Mouse (Mus musculus): ENCODE results near the gene Hirip3.
A peak's percentile ranks its signal among the peaks of the same experiment; 100 is the strongest.
"Not testable (repeated sequence)": the region's sequence is repeated elsewhere in the genome, so short reads cannot be mapped to it uniquely, and the experiment has no call there.

The Hirip3 gene

DNA sequence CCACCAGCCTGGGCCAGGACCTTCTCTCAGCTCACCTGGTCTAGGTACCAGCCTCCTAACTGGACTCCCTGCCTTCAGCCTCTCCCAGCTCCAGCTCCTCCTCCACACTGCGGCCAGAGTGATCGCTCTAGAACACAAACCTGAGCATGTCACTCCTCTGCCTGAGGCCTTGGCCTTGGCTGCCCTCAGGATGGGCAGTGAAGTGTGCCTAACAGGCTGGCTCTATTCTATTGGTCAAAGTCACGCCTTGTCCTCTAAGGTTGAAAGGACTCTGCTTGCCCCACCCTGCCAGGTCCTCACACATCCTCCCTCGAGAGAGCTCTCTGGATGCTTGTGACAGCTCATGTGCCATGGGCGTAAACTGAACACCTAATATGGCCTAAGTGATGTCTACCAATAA lies 8.3 kb upstream of the Hirip3 start:
- no peak for DNase-seq (ENCODE audit: low spot score in 2 of 2)

DNA sequence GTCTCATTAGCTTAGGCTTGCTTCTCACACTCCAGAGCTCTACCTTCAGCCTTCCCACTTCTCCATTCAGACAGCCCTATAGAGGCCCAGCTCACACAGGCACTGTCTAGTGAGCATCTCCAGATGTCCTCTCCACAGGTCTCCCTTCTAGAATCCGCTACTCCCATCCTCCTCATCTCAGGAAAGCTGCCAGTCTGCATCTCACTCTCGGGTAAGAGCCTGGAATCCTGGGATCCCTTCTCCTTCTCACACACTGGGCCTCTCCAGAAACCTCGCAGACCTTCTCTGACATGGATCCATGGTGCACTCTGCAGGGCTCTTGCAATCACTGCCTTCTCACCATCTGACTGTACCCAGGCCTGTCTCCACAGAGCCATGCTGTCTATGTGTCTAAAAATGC lies 6.1 kb upstream of the Hirip3 start:
- no peak for DNase-seq (ENCODE audit: low spot score in 2 of 2)

DNA sequence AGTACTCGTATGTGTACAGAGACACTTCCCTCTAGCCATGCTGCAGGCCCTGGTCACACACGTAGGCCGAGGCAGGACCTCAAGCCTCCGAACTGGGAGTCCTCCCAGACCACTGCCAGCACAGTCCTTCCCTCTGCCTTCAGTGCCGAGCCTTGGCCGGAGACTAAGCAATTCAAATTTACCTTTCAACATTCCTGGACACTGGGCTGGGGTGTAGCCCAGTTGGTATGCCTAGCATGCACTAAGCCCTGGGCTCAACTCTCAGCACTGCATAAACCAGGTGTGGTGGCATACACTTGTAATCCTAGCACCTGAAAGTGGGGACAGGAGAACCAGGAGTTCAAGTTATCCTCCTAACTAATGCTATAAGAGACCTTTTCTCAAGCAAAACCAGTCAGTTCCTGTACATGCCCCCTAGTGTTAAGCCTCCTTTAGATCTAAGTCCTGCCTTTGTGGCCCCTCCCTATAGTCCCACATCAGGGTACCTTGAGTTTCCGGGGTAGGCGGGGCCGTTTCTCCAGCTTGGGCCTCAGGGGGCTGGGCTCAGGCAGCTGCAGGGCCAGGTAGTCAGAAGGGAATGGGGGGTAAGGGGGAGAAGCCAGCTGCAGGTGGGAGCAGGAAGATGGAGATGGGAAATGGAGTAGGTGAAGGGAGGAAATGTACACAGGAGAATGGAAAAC lies 4.9 kb upstream of the Hirip3 start:
- DNase-seq (ENCODE audit: low spot score in 2 of 2): no peak

DNA sequence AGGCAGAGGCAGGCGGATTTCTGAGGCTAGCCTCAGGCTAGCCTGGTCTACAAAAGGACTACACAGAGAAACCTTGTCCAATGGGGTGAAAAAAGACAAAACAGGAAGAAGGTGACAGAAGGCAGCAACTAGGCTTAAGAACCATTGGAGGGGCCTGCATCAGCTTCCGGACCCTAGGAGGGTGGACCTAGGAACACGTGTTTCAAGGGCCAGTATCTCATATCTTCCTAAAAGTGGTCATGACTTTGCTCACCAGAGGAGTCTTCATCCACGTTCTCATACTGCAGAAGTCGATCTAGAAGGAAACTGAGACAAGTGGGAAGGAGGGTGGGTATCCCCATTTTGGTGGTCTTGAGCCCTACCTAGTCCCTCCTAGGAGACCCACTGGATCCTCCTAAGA lies 785 bp upstream of the Hirip3 start:
- DNase-seq (ENCODE audit: low spot score in 2 of 2): no peak

DNA sequence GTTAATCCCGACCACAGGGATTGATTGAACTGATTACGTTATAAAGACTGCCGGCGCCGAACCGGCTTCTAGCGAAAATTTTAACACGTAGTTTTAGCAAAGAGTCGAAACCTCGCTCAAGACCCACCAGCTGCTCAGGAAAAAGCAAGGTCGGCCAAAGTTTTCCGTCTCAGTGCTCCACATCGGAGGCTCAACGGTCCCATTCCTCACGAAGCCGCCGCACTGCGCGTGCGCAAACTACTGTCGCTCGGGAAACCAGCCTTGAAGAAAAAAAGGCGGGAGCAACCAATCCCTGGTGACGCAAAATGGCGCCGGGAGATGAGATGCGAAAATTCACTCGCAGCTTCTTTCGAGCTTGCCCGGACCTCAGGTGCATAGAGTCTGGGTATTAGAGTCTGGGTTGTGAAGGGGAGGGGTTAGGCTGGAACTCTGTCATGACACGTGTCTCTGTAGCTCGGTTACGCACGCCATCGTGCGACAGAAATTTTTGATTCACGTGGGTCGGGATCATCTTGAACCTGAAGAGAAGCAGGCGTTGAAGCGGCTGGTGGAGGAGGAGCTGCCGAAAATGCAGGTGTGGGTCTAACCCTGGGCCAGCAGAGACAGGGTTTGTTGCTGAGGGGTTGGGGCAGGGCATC lies 494 bp downstream of the Hirip3 start, which contains the start of gene Ino80e:
TSS of gene Ino80e (minus strand) at position 231 of the 638 bp plus-strand sequence.
- peak; percentile 92 to 94 for DNase-seq (ENCODE audit: low spot score in 2 of 2)

DNA sequence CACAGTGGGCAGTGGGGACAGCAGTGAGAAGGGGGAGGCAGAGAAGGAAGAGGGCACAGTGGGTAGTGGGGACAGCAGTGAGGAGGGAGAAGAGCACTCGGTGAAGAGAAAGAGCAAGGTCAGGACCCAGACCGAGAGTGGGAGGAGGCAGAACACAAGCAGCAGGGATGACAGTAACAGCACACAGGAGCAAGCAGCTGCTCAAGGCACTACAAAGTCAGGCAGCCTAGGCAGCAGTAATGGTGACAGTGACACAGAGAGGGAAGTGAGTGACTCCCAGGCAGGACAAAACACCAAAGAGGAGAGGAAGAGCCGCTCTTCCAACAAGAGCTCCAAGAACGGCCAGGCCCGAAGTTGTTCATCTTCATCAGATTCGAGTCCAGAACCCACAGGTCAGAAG lies 2.0 kb downstream of the Hirip3 start:
- DNase-seq (ENCODE audit: low spot score in 2 of 2): no peak

DNA sequence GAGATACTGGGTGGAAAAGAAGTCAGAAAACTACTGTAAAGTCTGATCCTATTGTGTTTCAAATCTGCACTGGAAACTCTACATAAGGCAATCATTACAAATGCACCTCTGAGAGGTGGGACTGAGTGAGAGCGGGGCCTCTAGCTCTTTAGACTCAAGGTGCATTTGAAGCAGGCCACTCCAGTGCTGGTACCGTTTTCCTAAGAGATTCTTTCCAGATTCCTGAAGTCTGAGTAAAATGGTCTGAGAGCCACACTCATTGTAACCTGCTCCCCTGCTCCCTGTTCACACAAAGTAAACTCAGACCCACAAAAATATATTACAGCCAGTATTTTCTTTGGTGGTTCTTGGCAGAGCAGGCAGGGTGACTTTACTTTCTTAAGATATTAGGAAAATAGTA lies 5.8 kb downstream of the Hirip3 start:
- no peak for DNase-seq (ENCODE audit: low spot score in 2 of 2)

DNA sequence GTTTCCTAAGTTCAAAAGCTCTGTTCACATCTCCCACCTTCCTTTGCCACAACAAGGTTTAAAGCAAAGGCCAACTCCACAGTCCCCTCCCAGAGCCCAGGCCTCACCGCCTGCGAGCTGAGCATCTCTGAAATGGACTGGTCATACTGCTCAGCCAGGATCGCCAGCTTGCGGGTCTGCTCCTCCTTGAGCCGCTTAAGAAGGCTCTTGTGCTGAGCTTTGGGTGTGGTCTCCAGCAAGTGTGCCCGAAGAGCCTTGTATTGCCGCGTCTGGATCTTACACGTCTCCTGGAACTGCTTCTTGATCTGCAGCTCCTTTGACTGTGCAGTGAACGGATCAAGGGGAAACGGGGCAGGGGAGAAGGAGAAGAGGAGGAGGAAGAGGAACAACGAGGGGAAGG lies 6.2 kb downstream of the Hirip3 start:
- DNase-seq (ENCODE audit: low spot score in 2 of 2): no peak

DNA sequence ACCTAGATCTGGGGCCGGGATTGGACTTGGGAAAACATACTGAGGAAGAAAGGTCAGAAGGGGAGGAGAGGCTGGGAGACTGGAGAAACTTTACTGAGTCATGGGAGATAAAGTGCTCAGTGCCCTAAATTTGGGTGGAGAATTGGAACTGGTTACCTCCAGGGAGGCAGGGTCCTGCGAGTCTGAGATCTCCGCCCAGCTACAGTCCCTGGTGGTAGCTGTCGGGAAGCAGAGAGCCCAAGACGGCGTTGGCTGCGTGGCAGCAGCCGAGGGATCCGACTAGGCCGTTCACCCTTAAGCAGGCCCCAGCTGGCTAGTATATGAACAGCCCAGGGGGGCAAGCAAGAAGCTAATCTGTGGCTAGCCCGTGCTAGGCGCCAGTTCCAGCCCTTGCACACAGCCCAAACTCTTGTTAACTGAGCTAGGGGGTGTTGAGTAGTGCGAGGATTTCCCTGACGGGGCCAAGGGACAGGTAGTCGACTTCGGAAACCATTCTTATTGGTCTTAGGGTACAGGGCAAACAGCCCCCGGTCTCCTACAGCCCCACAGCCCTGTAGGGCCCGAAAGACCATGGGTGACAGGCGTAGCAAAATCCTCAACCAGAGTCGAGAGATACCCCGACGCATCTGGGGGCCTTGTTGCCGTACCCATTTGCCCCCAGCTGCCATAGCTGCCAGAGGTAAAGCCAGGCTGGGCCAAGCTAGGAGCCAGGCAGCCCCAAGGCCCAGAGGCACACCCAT lies 8.2 kb downstream of the Hirip3 start:
- DNase-seq (ENCODE audit: low spot score in 2 of 2): no peak

DNA sequence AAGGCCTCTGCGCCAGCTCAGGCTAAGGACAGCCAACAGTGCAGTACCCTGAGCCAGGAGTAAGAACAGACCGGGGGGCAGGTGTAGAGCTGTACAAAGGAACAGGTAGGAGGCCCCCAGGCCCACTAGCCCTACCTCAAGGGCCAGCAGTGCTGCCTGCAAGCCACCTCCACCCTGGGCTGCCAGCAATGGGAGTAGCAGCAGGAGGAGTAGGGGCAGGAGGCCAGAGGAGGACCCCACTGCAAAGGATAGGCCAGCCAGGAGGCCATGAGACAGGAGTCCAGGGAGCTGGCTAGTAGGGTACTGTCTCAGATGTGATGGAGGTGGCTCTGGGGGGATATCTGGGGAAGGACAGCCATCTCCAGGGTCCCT lies 8.7 kb downstream of the Hirip3 start:
- no peak for DNase-seq (ENCODE audit: low spot score in 2 of 2)

DNA sequence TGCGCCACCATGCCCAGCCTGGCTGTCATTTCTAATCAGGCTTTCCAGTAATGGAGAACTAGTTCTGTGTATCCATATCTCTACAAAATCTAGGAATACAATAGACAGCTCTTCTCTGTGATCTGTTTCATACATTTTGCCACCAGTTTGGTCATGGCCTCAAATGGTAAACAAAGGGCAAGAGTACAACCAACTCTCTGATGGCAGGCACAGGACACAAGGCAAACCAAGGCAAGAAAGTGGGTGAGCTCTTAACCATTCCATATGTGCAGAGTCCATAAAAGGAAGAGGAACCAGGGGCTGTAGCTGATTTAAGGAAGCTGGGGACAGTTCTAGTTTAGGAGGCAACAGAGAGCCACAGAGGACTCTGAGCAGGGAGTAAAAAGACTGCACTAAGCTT lies 15.5 kb downstream of the Hirip3 start:
- no peak for DNase-seq (ENCODE audit: low spot score in 2 of 2)

DNA sequence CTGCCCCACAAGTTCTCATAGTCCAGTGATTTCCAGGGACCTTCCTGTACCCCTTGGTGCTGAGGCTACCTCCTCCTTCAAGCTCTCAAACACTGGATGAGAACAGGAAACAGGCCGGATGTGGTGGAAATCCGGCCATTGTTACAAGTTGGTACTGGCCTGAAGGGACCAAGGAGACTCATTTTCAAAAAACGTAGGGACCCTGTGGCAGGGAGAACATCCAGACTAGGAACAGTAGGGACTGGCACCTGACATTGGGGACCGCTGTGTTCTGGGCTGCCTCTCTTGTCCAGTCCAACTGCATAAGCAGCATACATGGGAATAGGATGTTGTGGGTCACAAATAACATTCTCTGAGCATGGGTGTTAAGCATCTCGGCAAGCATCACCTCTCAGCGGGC lies 19.3 kb downstream of the Hirip3 start:
- no peak for DNase-seq (ENCODE audit: low spot score in 2 of 2)

DNA sequence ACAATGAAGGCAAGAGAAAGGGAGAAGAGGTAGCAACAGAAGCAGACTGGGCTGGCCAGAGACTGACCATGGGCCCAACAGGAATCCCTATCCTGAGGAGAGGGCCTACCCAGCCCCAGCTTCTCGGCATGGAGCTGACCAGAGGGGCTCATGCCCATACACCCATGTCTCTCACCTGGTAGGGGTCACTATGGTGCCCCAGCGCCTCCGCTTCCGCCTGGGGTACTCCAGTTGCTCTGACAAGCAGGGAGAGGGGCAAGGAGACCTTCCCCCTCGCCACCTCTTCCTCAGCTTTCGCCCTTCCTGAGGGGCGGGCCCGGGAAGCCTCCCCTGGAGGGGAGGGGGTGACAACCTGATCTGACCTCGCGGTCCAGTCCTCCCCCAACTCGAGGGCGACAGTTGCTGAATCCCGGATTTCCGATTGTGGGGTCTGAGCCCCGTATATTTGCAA lies 22.0 kb downstream of the Hirip3 start:
- no peak for DNase-seq (ENCODE audit: low spot score in 2 of 2)

DNA sequence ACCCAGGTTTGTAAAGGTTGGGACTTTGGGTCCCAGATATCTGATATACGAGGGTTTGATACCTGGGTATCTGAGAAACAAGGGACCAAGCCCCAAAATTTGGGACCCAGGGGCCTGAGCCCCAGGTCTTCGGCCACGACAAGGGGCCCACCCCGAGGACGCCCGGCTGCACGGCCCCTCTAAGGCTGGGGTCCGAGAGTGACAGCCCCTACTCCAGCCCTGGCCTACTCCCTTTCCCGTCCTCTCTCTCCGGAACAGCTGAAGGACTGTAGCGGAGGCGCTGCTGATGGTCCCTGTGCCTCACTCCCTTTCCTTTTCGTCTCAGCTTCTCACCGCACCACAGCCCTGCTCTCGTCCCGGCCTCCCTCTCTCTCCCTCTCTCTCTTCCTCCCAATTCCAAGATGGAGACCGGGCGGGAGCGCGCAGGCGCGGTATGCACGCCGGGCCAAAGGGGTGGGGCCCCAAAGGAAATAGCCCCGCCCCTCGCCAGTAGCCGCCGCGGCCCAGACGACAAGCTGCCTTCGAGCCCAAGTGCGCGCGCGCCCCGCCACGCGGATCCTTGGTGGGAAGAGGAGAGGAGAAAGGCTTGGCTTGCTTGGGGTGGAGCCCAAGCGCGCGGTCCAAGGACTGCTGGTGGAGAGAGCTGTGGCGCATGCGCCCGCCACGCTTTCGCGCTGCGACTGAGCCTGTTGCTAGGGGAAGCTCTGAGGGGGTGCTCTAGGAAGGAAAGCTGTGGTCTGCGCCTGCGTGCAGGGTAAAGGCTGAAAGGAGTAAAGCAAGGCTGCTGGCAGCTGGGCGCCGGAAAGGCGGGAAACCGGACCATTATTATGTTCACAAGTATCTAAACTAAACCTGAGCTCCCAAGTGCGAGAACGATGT lies 22.8 kb downstream of the Hirip3 start, which contains the start of gene Taok2:
TSS of gene Taok2 (minus strand) at position 418 of the 879 bp plus-strand sequence.
- DNase-seq (ENCODE audit: low spot score in 2 of 2): peak; percentile 91 to 98

DNA sequence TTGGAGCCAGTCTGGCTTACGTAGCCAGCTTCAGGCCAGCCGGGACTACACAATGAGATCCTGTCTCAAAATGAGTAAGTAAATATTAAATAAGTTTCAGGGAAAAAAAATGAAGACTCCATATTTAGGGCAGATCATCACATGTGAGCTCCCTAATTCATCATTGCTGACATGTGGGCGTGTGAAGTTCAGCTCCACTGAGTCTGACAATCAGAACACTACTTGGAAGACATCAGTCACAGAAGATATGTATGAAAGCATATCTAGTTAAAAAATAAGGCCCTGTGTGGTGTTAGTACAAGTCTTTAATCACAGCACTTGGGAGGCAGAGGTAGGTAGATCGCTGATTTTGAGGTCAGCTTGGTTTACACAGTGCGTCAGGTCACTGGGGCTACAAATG lies 25.5 kb downstream of the Hirip3 start:
- no peak for DNase-seq (ENCODE audit: low spot score in 2 of 2)

DNA sequence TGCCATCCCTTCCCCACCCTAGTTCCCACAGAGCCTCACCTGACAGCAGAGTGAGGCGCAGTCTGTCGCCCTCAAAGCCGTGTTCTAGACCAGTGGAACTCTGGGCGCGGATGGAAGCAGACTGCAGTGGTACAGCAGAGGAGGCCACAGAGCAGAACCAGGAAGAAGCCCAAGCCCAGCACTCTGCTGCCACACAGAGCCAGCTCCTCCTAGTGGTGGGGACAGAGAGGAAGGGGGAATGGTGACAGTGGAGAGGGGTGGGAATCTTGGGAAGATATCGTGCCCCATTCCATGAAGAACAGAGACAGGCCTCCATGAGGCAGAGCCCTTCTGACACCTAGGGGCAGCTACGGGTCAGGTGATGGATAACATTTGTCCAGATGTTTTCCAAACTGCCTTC lies 27.1 kb downstream of the Hirip3 start:
- DNase-seq (ENCODE audit: low spot score in 2 of 2): no peak

DNA sequence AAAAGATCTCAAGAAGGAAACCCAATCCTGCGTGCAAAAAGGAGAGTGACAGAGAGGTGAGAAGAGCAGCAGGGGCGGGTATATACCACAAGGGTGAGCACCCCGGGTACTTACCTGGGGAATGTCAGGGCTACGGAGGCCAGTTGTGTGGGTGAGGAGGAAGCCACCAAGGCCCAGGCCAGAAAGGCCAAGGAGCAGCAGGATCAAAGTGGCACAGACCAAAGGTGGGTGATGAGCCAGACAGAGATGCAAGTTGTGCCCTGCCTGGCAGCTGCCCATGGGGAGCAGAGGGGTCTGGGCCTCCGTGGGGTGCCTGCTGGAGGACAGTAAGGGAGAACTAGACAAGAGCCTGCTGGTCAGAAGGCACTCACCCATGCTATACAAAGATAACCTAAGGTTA lies 35.1 kb downstream of the Hirip3 start:
- no peak for DNase-seq (ENCODE audit: low spot score in 2 of 2)

DNA sequence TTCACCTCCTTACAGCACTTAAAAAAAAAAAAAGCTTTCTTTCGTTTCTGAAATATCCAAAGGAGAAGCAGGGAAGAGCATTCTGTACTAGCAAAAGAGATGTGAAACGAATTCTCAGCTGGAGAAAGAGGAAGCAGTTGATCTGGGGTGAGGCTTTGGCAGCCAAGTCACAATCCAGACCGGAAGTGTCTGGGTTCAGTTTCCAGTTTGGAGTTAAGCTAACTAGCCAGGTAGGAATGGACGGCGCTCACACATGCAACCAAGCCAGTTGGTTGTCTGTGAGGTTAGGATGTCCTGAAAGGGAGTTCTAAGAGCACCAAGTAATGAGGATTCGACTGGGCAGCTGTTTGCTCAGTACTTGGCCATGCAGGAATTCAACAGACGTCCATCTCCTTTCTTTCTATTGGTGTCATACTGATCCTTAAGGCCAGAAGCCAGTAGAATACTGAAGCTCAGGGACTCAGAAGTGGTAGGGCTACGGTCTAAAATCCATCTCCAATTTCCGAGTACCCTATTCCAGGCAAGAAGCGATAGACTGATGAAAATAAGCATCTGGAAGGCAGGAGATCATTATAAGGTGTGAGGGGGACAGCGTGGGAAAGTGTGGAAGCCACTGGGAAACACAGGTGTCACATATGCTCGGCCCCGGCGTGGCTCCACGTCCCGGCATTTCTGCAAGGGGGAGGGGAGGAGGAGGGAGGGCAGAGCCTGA lies 35.8 kb downstream of the Hirip3 start:
- no peak for DNase-seq (ENCODE audit: low spot score in 2 of 2)

DNA sequence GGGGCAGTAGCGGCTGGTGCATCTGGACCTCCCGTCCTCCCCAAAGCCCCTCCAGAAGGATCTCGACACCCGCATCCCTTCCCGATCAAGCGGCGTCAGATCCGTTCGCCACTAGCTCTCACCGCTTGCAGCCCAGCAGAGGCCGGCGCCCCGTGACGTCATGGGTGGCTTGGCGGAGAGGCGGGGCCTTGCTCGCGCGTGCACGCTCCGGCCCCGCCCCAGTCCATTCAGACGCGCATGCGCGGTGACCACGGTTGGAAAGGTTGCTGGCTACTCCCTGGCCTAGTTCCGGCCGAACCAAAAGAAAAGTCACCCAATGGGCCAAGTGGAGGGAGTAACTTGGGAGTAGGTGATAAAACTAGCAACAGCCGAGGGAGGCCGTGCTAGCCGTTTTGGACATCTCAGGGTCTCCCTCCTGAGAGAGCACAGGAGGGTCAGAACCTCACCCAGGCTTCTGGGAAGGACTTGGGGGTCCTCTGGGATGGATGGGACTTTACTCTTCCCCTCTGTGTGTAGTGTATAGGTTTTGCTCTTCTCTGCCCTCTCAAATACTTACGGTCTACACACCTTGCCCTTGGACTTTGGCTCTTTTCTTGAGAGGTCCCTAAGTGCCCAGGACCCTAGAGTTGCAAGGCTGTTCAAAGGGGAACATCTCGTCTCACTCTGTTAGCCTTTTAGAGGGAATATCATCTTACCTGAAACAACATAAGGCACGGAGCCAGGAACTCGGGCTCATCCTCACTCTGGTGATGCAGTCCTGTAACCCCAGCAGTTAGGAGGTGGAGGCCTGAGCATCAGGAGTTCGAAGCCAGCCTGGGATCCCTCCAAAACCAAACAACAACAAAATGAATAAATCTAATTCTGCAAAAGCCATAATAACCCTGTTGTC lies 36.6 kb downstream of the Hirip3 start:
- peak; percentile 91 for DNase-seq (ENCODE audit: low spot score in 2 of 2)

DNA sequence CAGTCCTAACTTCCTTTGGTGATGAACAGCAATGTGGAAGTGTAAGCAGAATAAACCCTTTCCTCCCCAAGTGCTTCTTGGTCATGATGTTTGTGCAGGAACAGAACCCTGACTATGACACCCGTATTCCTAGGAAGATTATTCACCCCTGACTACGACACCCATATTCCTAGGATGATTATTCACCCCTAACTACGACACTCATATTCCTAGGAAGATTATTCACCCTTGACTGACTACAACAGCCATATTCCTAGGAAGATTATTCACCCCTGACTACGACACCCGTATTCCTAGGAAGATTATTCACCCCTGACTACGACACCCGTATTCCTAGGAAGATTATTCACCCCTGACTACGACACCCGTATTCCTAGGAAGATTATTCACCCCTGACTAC lies 38.0 kb downstream of the Hirip3 start:
- DNase-seq (ENCODE audit: low spot score in 2 of 2): not testable (repeated sequence)

Data from frontal cortex, postnatal 25 days (tissue).